ENCODE assay signal across 8 mouse cellular contexts in genomic region chr17:24689251-24690081, GRCm38 (mm10). TPM values are rescaled to one million over a fixed set of nuclear protein-coding genes. Genes with fewer than 3 reads are reported as not detected.
DNase-seq lines count a peak whose midpoint lies in the region; ATAC-seq and TF ChIP-seq lines count a peak whose summit lies in the region.

TSS of gene Syngr3 (minus strand) at chr17:24689955.

- H3K4me2 ChIP-seq in hindbrain, embryonic 12.5 days (replicated peaks) = peak within 1 kb of the TSS; percentile 91
- H3K4me2 ChIP-seq in liver, embryonic 14.5 days (ENCODE audit: low read depth) = peak within 1 kb of the TSS; percentile 38
- H3K4me2 ChIP-seq in stomach, embryonic 15.5 days = peak within 1 kb of the TSS; percentile 91

- DNase-seq in cerebellum, adult 11 months = peak; percentile 57
- DNase-seq in right cerebral cortex, adult 18-20 months = peak; percentile 52
- no peak for DNase-seq in right cerebral cortex, postnatal 36 days (ENCODE audit: low spot score in 2 of 2)
- no peak for DNase-seq in liver, embryonic 14.5 days (ENCODE audit: low read depth in 3 of 3, low spot score in 3 of 3)
- no peak for DNase-seq in thymus, postnatal 10 days (ENCODE audit: low spot score in 2 of 2)

- peaks cover 50% of the 10 kb centered on the region for H3K27me3 ChIP-seq in hindbrain, embryonic 12.5 days
- H3K27me3 ChIP-seq in liver, embryonic 14.5 days (ENCODE audit: control insufficient read depth, insufficient read depth, low read length) = peaks cover 41% of the 10 kb centered on the region
- H3K27me3 ChIP-seq in stomach, embryonic 15.5 days (replicated peaks) = peaks cover 45% of the 10 kb centered on the region

- no peaks in the 10 kb centered on the region for H3K9me3 ChIP-seq in hindbrain, embryonic 12.5 days (replicated peaks)
- no peaks in the 10 kb centered on the region for H3K9me3 ChIP-seq in liver, embryonic 14.5 days (ENCODE audit: control insufficient read depth, low read length)
- H3K9me3 ChIP-seq in stomach, embryonic 15.5 days = no peaks in the 10 kb centered on the region

- no peak for TF ChIP-seq CTCF in liver, embryonic 14.5 days (IDR thresholded peaks at IDR 0.05; ENCODE audit: low read depth)

- peak within 1 kb of the TSS; percentile 88 for H3K9ac ChIP-seq in hindbrain, embryonic 12.5 days
- no peak within 1 kb of the TSS for H3K9ac ChIP-seq in liver, embryonic 14.5 days (replicated peaks)
- no peak within 1 kb of the TSS for H3K9ac ChIP-seq in stomach, embryonic 15.5 days

- no peak; the same call in 1 of the 2 replicates for ATAC-seq in cerebellum, adult (ENCODE audit: insufficient number of reproducible peaks, low FRiP score, low TSS enrichment)
- peak; percentile 57 for ATAC-seq in hindbrain, embryonic 12.5 days (ENCODE audit: low FRiP score)
- no peak for ATAC-seq in liver, embryonic 14.5 days (ENCODE audit: insufficient read depth)
- ATAC-seq in stomach, embryonic 15.5 days (ENCODE audit: insufficient read depth, low FRiP score, low read depth) = no peak

- H3K36me3 ChIP-seq in hindbrain, embryonic 12.5 days = peaks cover 5% of the 10 kb centered on the region; the same call in 1 of the 2 replicates
- H3K36me3 ChIP-seq in liver, embryonic 14.5 days (replicated peaks; ENCODE audit: control insufficient read depth, insufficient read depth, low read depth) = peaks cover 3% of the 10 kb centered on the region
- H3K36me3 ChIP-seq in stomach, embryonic 15.5 days = peaks cover 5% of the 10 kb centered on the region; the same call in 1 of the 2 replicates

- H3K4me1 ChIP-seq in hindbrain, embryonic 12.5 days = peaks cover 25% of the 10 kb centered on the region
- H3K4me1 ChIP-seq in liver, embryonic 14.5 days (replicated peaks; ENCODE audit: control insufficient read depth in 2 of 2, insufficient read depth in 2 of 2, low read length in 1 of 2) = peaks cover 3 to 10% of the 10 kb centered on the region in 2 experiments
- H3K4me1 ChIP-seq in stomach, embryonic 15.5 days = peaks cover 21% of the 10 kb centered on the region

- no peak for TF ChIP-seq EP300 in liver, embryonic 14.5 days (IDR thresholded peaks at IDR 0.05; ENCODE audit: low read depth)

- 1% methylated on average over 44 of the region's 55 CpGs for WGBS in hindbrain, embryonic 12.5 days
- 2% methylated on average over 54 of the region's 55 CpGs for WGBS in liver, embryonic 14.5 days (ENCODE audit: insufficient replicate concordance)
- under 1% methylated on average over 41 of the region's 55 CpGs for WGBS in stomach, embryonic 15.5 days

- H3K27ac ChIP-seq in hindbrain, embryonic 12.5 days = peak within 1 kb of the TSS; percentile 81
- H3K27ac ChIP-seq in liver, embryonic 14.5 days = no peak within 1 kb of the TSS
- no peak within 1 kb of the TSS for H3K27ac ChIP-seq in stomach, embryonic 15.5 days

- H3K4me3 ChIP-seq in hindbrain, embryonic 12.5 days = peak within 1 kb of the TSS; percentile 74
- peak within 1 kb of the TSS in 1 of 2 experiments; percentile 34; a peak in 2 of 4 replicates for H3K4me3 ChIP-seq in liver, embryonic 14.5 days (ENCODE audit: insufficient read depth in 1 of 2, low read depth in 2 of 2, low read length in 2 of 2)
- peak within 1 kb of the TSS; percentile 48 for H3K4me3 ChIP-seq in stomach, embryonic 15.5 days (replicated peaks)

RNA-seq across cellular contexts. Expression of gene Syngr3, which starts in this region (rescaled TPM):
- 30.6 and 32.1 TPM in 2 replicates for polyA plus RNA-seq in hindbrain, embryonic 12.5 days (2016; fragmentation: Nextera tagmentation; extraction: Ambion mirVana)
- polyA plus RNA-seq in liver, embryonic 14.5 days (2012; rRNA removed) = 0.06 and 0.14 TPM in 2 replicates
- polyA plus RNA-seq in liver, embryonic 14.5 days (2014; fragmentation: Nextera tagmentation; extraction: Ambion mirVana) = 0.08 TPM in 1 of 2 replicates, not detected in the other
- polyA plus RNA-seq in stomach, embryonic 15.5 days (2015; fragmentation: Nextera tagmentation; extraction: Ambion mirVana) = 6.3 and 6.9 TPM in 2 replicates

Comparison
In these comparisons a context has a peak if more than half of its experiments do, and no peak if none do; other contexts are left out.
1. DNase-seq: peak in cerebellum, adult 11 months (single experiment) and right cerebral cortex, adult 18-20 months (single experiment); none in right cerebral cortex, postnatal 36 days (0 of 2), liver, embryonic 14.5 days (0 of 3) and thymus, postnatal 10 days (0 of 2).
2. H3K4me2 ChIP-seq: peak in every context shown above with its lines; median percentile 91 in hindbrain, embryonic 12.5 days; 91 in stomach, embryonic 15.5 days; 38 in liver, embryonic 14.5 days.